Mouse (Mus musculus) heart, postnatal 10 days (tissue): ENCODE measurements around the gene Fgfr2. TPM values are rescaled to one million over a fixed set of nuclear protein-coding genes. Genes with fewer than 3 reads are reported as not detected.

ENCODE experiments used
- DNase-seq, 2 experiments: peaks; one replicate each; pipeline ENCODE4 v3.0.0; 2021
- intact Hi-C: fragments of 180-260 bp; cut with DNase I; formaldehyde crosslinking; loops from one replicate; pipeline ENCODE4 v1.15.1; 2025
- total RNA-seq, 2 experiments: library from RNA; stranded (reverse); gene quantifications; 2 replicates each; pipeline ENCODE4 v1.2.3; 2021

Fgfr2 gene
- total RNA-seq, 2 experiments from 2014 or later: 6.2 to 6.3 TPM

DNA sequence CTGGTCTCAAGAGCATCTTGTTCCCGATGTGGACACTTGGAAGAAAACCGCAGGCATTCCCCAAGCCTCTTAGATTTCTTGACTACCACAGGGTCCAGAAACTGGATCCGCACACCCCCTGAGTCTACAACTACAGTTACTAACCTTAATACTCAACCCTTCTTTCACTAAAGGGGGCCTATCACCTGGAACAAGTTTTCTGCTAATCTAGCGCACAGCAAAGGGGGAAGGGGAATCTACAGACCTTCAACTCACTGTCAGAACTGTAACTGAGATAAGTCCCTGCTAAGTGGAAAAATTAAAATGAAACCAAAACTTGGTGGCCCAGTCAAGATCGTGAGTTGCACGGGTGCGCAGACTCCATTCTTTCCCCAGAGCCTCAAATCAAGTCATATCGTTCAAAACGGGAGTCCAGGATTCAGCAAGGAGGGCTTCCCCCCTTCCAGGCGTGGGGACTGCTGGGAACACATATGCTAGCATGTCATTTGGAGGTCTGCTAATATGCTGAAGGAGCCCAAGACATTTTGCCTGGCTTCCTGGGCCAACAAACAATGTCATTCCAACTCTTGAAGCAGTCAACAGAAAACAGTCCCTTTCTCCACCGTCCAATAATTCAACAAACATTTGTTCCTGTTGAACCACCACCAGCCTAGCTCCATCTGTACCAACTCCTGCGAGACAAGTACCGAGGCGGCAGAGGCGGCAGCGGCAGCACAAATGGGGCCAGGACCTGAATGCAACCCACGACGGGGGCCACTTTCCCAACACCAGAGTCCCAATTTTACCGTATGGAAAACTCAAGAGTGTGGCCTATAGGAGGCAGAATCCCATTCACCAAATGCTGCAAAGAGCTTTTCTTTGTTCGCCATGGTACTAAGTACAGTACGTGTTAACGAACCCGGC, 311.2 kb downstream of the Fgfr2 start:
- peak; percentile 55 to 57 for DNase-seq
- intact Hi-C loops: loop anchor here (1.0 to 10.0 kb wide), 5 partner anchors 27 to 237 kb away; partner anchors contain the start of gene Oat

DNA sequence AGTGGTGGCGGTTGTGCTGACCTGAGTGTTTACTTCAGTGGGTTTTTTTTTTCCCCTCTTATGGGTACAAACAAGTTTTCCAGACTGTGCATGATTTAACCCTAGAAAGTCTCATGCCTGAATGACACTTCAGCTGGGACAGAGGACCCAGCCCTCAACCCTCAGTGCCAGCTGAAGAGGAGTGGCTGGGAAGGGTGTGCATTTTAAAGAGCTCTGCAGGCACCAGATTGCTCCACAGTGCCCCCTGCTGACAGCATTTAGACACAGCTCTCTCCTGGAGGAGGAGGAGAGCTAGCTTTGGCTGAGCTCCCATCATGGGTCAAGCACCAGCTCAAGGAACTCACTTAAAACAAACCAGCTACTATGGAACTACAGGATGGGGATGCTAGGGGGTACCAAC, 312.3 kb downstream of the Fgfr2 start:
- intact Hi-C loops: loop anchor here (1.0 to 10.0 kb wide), 5 partner anchors 26 to 236 kb away; partner anchors contain the start of gene Oat
- peak; percentile 95 to 97 for DNase-seq

DNA sequence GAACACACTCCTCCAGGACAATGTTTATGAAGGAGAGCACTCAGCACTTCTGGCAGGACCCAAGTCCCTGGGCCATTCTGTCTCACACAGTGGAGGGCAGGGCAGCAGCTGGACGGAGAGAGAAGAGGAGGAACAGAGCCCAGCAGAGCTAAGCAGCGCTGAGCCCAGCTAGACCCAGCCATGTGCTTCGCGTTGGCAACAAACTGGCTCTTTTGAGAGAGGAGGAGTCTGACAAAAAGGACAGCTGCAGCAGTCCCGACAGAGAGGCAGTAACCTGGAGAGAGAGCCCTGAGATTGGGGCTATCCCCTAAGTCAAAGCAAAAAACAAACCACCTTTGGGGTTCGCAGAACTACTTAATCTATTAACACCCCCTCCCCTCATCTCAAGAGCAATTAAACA, 312.8 kb downstream of the Fgfr2 start:
- DNase-seq: peak; percentile 70 to 74
- intact Hi-C loops: loop anchor here (2.0 to 10.0 kb wide), 3 partner anchors 26 to 236 kb away; partner anchors contain the start of gene Oat

DNA sequence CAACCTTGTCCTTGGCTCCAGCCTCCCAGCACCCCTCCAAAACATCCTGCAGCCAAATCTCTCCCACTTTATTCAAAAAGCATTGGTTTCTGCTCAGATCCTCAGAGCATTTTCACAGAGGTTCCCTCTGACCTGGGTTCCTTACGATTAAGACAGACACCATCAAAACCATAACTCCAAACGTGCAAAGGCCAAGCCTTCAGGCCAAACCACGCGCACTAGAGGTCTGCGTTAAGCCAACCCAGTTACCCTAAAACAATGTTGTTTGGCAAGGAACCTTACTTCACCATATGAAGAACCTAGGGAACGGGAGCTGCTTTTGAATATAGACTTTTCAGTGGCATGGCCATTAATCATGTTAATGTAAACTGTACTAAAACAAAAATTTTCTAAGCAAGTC, 313.4 kb downstream of the Fgfr2 start:
- intact Hi-C loops: loop anchor here (2.0 to 10.0 kb wide), 3 partner anchors 25 to 235 kb away; partner anchors contain the start of gene Oat
- DNase-seq: no peak

DNA sequence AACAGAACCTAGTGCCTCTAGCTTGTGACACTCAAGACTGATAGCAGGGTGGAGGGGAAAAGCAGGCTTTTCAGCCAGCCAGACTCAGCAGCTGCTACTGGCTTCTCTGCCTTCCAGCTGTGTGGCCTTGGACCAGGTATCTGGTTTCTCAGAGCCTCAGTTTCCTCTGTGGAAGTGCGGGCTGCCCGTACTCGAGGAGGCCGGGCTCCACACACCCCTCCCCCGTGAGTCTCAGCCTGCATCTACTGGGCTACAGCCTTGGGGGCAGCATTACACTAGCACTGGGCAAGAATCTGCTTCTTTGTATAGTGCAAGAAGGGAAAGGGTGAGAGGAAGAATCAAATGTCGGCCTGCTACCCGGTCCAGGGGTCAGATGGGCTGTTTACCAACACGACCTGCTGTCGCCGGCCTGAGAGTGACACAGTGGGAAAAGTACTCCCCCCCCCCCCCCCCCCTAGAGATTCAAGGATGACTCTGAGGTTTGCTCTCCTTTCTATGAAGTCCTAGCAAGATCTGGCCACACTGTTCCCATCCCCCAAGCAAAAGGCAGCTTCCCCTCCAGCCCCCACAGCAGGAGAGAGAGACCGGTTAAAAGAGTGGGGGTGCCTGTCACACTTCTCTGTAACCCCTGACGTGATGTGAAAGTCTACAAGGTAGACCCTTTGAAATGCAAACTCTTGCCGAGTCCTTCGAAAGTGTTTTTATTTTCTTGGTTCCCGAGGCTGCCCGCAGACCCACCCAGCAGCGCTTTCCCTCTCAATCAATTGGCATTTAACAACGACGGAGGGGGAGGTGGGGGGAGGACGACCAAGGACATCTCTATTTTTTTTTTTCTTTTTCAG, 314.1 kb downstream of the Fgfr2 start:
- DNase-seq: peak; percentile 51 to 55

DNA sequence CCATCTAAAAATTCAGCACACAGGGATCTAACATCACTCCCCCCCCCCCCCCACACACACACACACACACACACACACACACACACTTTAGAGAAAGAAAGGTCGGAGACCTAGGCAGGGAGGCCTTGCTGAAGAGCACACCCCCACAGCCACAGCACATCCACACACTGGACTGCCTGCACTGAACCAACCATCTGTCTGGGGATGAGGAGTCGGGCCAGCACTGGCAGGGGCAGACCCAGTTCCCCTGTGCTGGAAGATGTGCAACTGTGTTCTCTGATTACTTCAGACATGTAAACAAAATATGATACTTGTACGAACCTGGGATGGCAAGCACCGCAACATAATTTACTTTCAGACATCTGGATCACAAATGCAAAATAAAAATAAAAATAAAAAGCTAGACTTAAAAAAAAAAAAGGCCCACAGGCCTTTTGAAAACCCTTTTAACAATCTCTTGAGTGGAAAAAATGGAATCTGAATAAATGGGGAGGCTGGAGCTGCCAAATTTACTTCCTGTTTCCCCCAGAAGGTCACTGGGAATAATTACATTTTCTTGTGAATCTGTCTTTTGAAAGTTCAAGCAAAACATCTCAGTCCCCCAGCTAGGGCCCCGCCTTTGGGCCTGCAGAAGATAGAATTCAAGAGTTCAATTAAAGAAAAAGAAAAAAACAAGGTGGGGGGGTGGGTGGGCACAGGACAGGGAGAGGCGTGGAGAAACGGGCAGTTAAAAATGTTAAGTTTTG, 314.9 kb downstream of the Fgfr2 start:
- intact Hi-C loops: no loop called here
- DNase-seq: no peak

More for the DNA sequence above, 314.1 kb downstream of the Fgfr2 start:
- intact Hi-C loops: no loop called here

GRCm38 (mm10) chr7:132806926-132807857, 316.0 kb downstream of the Fgfr2 start:
- intact Hi-C loops: no loop called here
- peak; percentile 41 to 47 for DNase-seq

GRCm38 (mm10) chr7:132806286-132806685, 316.9 kb downstream of the Fgfr2 start:
- DNase-seq: peak; percentile 85 to 86
- intact Hi-C loops: no loop called here

DNA sequence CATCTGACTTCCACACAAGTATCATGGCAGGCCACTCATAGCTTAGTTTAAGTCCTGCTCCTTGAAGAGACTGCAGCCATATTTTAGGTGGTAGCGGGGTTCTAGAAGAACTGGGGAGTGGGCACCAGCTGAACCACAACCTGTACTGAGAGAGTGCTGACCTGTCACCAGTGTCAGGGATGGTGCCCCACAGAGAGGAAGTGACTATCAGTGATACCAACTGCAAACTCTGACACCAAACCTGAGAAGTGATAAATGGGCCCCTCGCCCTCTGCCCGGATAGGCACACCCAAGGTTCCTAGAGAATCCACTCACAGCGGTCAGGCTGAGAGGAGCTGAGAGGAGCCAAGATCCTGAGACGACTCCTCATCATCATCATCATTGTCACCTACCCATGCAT, 318.2 kb downstream of the Fgfr2 start:
- intact Hi-C loops: no loop called here
- no peak for DNase-seq

GRCm38 (mm10) chr7:132804461-132804860, 318.7 kb downstream of the Fgfr2 start:
- intact Hi-C loops: no loop called here

DNA sequence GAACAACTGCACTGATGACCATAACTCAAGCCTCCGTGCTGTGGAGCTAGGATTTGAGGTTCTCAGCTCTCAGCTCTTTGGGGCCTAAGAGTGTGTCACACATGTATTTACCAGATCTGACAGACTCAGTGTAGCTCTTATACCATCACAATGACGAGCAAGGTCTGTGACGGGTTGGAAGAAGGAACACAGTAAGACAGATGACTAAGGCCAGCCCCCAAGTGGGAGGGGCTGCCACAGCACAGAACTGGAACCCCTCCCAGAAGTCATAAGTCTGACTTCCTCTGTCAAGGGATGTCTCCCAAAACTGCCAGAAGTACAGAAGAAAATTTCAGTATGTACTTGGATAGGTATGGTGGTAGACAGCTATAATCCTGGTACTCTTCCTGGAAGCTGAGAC, 319.2 kb downstream of the Fgfr2 start:
- DNase-seq: peak; percentile 45 to 56

More at GRCm38 (mm10) chr7:132804461-132804860, 318.7 kb downstream of the Fgfr2 start:
- peak; percentile 32 to 35 for DNase-seq

DNA sequence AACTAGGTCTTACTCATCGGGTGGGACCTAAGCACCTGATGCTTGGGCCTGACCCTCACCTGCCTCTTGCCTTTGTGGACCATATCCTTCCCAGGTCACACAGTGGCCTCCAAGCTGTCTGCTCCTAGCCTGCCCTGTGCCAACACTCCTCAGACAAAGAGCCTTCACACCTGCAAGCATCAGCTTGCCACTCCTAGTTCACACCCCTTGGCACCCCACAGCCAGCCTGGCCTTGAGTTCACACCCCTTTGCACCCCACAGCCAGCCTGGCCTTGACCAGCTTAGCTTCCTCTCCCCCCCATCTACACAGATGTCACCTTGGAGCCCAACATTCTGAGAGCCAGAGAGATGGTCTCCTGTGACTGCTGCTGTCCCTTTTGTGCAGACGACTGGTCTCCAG, 319.8 kb downstream of the Fgfr2 start:
- intact Hi-C loops: no loop called here
- no peak for DNase-seq

More for the DNA sequence above, 319.2 kb downstream of the Fgfr2 start:
- intact Hi-C loops: no loop called here

DNA sequence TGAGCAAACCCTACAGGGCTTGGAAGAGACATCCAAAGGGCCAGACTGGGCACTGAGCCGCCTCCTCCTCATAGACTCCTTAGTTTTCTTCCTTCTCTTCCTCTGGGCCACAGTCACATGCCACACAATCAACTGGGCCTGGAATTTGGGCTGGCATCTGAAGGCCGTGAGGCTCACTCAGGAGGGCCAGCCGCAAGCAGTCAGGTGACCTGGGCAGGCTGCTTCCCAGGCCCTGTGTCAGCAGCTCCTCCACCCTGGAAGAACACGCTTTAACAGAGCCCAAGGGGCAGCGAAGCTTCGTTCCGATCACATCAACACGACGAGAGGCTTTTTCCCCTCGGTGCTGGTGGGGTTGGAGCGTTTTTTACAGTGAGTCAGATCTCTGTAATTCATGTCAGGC, 320.5 kb downstream of the Fgfr2 start:
- intact Hi-C loops: no loop called here
- DNase-seq: peak; percentile 43 to 57

GRCm38 (mm10) chr7:132802066-132802465, 321.1 kb downstream of the Fgfr2 start:
- intact Hi-C loops: no loop called here
- peak; percentile 61 to 63 for DNase-seq

- intact Hi-C loops: loop anchor here (2.0 kb wide), 1 partner anchor 15 kb away; no protein-coding TSS in a partner anchor
- no peak for DNase-seq
Measured at GRCm38 (mm10) chr7:132801509-132801908, 321.6 kb downstream of the Fgfr2 start.

DNA sequence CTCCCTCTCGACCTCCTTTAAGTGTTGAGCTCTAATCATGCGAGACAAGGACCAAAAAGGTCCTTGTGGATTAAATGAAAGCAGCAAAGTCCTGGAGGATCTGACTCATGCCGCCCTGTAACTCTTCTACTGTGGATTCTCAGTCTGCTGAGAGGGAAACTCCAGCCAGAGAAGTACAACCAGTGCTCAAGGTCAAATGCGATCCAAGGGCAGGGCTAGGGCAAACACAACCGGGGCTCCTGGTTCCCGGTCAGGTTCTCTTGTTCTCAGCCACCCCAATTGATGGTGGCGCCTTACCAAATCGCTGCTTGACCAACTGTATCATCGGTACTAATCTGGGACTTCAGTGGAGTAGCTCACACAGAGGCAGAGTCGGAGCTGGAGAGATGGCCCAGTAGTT, 322.3 kb downstream of the Fgfr2 start:
- intact Hi-C loops: loop anchor here (2.0 kb wide), 1 partner anchor 14 kb away; no protein-coding TSS in a partner anchor
- DNase-seq: peak in 1 of 2 experiments; percentile 45

DNA sequence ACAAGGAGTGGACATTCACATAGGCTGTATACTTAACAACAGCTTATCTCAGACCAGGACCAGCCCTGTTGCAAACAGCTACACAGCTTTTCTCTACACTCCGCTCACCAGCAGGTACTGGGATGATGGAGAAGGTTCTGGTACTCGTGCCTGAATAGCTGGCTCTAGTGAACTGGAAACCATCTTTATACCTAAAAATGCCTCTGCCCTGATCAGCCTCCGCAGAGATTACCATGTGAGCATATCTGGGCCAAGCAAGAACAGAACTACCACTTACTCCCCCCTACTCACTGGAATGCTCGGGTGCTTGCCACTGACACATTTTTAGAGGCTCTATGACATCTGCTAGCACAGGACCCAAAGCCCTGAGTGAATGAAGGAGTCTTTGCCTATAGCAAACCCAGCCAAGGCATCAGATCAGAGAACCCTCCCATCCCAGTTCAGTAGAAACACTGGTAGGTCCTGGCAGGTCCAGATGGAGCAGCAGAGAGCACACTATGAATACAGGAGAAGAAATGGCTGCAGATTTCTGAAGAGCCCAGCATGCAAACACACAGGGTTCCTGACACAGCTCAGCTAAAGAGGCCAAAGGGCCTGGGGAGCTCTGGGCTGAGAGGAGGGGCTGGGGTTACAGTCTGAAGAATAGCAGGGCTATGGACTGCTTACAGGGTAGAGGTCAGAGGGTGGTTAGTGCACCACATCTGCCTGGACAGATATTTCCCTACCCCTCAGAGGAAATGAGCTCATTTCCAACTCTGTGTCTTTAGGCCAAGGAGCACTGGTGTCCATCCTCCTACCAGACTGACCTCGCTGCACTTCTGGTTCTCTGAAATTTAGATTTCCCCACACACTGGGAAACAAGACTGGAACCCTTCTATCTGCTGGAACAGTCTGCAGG, 323.8 kb downstream of the Fgfr2 start:
- DNase-seq: peak; percentile 45 to 58
- intact Hi-C loops: loop anchor here (2.0 kb wide), 1 partner anchor 13 kb away; no protein-coding TSS in a partner anchor

- intact Hi-C loops: no loop called here
- no peak for DNase-seq
Measured at GRCm38 (mm10) chr7:132795141-132795540, 328.0 kb downstream of the Fgfr2 start.
